Mouse (Mus musculus) kidney, adult 18-20 months (tissue): ENCODE measurements around the gene 4931428L18Rik.

ENCODE experiments used
- DNase-seq: peaks from one replicate; pipeline ENCODE4 v3.0.0; 2021

4931428L18Rik gene

DNA sequence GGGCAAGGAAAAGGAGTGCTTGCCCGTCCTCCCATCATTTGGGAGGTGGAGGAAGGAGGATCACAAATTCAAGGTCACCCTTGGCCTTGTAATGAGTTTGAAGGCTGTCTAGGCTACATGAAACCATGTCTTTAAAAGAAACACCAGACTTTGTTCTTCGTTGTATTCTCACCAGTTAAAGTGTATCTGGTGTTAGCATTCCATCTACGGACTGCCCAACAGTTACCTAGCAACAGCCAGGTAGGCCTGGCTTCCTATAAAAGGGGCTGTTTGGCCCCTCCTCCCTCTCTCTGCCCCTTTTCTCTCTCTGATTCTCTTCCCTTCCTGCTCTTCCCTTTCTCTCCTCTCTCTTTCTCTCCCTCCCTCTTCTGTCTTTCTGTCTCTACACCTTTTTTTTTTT lies 71.9 kb downstream of the 4931428L18Rik start:
- no peak for DNase-seq

DNA sequence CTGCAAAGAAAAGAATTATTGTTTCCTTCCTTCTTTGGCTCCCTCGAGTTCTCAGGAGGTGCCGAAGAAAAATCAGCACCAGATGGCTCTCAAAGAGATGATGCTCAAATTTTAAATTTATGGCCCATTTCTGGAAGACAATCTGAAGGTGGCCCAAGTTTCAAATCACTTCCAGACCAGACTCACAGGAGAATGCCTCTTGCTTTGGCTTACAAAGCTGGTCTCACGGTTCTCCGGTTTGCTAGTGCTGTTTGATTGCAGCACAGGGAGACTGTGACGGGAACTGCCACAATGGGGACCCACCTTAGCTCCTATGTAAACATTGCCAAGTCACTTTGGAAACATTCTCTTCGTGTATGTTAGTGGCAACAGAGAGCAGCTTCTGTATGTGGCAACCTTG lies 72.8 kb downstream of the 4931428L18Rik start:
- no peak for DNase-seq

DNA sequence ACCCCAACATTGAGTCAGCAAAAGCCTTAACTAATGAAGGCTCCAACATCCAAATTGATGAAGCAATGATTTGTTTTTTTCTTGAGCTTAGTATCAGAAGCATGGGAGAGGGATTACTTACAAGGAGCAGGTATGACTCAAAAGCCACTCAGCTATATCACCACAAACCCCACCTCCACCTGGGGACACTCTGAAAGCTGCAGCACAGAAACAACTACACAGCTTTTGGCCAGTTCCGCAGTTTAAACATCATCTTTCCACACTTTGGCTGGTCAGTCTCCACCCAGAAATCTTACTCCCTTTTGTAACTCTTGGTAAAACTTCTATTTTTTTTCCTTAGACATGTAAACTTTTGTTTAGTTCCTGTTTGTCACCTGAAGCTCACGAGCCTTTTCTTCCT lies 78.9 kb downstream of the 4931428L18Rik start:
- DNase-seq = no peak

DNA sequence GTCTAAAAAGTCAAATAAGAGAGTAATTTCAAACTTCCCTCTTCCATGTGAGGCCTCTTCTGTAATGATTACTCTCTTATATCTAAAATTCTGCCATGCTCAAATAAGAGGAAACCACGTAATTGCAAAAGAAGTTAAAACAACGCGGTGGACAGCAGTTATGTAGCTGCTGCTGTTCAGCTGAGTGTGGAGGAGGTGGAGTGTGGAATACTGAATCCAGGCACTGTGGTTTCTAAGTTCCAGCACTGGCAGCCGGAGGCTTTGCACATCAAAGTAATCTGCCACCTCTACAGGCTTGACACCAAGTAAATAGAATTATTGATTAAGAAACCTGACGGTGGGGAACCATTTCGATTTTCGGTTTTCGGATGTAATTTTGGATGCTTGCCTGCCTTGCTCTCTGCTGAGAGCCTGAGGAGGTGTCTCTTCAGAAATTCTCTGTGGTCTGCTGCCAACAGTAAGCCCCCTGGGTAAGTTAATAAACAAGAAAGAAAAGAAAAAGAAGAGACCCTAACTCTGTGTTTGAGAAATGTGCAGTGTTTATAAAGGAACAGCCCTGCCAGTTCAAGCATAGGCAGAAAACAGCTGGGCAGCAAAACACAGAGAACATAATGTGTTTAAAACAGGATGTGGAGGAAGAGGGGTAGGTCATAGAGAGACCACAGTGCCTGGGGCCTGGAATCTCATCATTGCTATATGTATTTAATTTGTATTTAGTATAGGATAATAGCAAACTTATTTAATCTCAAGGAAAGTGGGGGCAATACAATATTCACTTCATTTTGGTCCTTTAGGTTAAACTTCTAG lies 80.0 kb downstream of the 4931428L18Rik start:
- DNase-seq = no peak

DNA sequence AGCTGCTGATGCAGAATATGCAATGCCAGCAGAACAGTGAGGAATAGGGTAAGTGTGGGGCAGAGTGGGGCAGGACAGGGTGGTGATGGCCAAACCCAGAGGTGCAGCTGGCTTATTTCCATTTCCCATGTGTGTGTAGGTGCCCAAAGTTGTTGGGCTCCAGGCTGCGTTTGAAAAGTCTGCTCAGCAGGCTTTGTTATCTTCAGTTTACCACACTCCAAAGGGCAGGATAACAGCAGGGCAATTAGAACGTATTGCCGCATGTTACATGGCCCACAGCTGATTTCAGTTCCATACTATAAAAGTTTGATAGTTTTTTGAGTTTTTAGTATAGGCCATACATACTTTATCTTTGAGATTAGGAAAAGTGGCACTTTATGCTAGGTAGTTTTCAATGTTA lies 84.1 kb downstream of the 4931428L18Rik start:
- no peak for DNase-seq

DNA sequence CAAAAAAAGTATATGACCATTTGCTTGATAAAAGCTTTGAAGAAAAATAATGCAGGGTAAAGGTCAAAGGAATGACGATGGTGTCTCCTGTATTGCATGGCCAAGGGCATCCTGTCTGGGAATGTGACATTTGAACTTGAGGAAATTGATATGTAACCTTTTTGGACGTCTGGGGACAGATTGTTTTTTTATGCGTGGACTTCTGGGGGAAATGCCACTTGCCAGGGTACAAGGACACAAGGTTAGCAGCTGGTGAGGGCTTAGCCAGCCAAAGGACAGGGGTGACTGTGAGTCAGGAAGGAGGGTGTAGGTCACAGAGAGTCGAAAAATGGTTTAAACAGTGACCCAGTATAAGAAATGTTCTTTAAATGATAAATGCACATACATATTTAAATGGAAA lies 109.0 kb downstream of the 4931428L18Rik start:
- DNase-seq = no peak

DNA sequence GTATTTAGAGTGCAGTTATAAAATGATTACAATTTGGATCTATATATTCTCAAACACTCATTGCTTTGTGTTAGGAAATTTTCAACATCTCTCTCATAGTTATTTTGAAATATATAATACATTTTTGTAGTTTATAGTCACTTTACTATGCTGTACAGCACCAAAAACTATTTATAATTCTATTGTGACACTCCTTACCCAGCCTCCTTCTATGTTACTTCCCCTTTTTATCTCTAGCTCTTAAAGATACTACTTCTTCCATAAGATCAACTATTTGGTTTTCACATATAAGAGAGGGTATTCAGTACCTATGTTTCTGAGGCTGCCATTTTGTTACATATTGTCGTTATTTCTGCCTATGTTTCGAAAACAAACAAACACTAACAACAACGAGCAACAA lies 114.5 kb downstream of the 4931428L18Rik start:
- no peak for DNase-seq

DNA sequence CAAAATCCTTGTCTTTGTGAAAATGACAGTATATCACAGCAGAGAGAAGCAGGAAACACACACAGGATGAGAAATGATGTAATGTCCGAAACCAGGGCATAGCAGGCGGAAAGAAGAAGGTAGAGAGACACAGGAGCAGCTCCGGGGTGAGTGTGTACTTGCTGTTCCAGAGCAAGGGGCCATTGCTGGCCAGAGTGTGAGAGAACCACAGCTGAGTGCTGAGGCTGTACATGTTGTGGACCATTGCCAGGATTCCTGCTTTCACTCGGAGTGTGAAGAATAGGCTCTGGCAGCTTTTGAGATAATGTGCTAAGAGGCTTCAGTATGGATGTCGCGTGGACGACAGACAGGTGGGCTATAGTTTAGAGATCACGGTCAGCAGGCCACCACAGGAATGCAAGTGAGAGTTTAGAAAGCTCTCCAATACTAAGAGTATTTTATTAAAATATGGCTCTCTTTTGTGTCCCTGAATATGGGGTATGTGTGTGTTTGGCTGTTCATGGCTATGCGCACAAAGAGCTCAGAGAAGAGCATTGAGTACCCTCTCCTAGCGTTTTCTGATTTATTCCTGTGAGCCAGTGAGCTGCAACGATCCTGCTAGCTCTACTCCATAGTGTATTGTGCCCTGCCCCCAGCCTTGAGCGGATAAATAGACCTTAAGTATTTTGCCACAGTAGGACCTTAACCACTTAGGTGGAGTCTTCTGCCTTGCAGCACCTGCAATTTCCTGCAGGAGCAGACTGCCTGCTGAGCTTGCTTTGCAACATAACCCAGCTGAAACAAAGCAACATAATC lies 119.4 kb downstream of the 4931428L18Rik start:
- no peak for DNase-seq

DNA sequence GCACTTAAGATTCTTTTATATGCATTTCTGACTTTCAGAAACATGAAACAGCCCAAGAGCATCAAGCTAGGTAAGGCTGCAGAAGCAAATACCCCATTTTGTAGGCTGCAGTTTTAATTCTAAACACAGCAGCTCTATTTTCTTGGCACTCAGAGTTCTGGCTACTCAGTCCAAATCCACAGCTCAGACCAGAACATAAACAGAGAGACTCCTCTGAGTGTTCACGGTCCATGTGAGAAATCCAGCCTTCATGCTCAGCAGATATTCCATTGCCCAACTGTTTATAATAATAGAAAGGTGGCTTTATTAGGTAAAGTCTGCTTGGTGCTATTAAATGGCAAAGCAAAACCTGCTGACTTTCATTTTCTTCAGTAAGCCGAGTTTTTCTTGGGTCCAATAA lies 120.2 kb downstream of the 4931428L18Rik start:
- no peak for DNase-seq

DNA sequence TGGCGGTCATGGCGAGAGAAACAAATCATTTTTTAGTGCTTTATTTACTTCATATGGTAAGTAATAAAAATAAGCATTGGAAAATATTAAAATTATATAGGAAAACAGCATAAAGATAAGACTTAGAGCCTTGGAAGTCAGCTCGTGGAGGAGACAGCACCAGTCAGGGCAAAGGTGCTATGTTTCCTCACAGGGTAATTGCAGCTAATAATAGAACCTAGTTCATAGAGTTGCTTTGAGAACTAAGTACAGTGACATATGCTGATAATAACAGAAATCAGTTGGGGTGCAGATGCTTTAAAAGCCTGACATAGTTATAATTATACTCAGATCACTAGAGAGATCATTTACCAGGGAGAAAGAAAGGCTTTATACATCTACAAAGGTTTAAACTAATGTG lies 125.3 kb downstream of the 4931428L18Rik start:
- DNase-seq = no peak

DNA sequence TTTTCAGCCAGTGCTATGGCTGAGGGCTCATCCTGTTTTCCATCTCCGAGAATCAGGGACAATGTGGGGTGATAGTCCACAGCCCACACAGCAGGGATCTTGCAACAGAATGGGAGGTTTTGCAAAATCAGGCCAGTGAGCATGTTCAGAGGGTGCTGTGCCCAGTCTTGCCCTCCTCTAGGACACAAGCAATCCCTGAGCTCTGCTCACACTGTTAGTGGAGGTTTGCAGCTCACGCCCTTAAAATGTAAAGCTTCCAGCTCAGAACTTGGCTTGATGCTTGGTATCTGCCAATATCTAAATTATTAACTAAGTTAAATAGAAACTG lies 126.1 kb downstream of the 4931428L18Rik start:
- no peak for DNase-seq

DNA sequence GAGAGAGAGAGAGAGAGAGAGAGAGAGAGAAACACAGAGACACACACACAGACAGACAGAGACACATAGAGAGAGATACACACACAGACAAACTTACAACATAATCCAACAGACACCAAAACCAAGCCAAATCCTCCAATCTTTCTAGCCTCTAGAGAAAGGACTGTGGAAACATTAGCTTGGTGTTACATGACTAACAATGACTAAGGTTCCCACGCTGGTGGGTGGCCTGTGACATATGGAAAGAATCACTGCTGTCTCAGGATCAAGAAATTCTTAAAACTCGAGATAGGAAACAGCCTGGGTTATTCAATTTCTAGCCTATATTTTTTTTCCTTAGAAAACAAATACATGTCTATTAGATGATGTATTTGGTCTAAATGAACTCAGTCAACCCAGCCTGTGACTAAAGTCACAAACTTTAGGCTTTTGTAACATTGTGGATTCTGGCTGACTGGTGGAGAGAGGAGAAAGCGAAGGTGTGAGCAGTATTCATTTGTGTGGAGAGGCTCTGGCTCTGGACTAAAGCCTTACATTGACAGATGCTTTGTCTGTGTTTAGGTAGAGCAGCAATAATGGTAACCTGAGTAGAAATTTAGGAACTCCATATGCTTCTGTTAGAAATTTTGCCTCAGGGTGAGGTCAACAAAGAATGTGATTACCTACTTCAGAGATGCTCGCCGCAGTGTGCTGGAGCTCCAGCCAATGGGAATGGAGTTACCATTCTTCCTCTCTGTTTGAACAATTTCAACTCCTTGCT lies 126.6 kb downstream of the 4931428L18Rik start:
- DNase-seq = no peak

DNA sequence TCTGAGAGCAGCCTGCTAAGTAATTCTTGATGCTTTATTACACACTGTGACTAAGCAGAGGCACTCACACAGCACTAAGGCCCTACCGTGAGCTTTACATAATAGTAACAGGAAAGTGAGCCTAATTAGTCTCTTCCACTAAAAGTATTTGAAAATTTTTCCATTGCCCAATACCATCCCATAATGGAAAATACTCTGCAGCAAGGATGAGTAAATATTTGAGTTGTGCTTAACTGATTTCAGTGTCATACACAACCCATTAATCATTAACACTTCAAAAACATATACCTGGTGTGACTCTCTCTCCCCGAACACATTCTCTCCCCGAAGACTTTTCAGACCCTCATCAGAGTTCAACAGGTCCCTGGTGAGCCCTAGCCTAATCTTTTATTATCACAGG lies 127.7 kb downstream of the 4931428L18Rik start:
- no peak for DNase-seq

DNA sequence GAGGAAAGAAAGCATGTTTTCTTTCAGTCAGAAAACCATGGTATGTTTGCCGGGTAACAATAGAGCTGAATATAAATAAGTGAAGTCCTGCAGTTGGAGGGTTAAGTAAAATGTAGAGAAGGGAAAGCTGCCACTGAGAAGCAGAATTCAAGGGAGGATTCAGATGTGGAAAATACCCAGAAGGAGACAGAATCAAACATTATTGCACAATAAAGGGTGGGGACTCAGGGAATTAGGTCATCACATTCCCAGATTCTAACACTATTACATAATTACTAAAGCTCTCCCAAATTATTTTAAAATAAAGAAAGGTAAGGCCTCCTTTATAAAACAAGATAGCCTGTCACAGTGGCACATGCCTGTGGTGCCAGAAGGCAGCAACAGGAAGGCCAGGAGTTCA lies 128.5 kb downstream of the 4931428L18Rik start:
- DNase-seq = no peak

DNA sequence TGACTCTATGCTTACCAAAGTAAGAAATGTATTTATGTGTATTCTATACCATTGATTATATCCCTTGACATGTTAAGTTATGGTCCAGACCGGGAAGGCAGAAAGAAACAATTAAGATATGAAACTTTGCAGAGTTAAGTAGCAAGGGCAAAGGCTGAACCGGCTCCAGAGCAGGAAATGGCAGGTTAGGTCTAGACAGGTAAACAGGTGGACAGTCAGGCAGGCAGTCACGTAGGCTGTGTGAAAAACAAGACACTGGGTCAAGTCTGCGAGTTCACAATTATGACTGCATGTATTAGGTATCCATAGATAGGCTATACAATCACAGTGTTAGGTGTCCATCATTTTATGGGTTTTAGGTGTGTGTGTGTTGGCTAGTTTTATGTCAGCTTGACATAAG lies 133.8 kb downstream of the 4931428L18Rik start:
- DNase-seq = no peak

DNA sequence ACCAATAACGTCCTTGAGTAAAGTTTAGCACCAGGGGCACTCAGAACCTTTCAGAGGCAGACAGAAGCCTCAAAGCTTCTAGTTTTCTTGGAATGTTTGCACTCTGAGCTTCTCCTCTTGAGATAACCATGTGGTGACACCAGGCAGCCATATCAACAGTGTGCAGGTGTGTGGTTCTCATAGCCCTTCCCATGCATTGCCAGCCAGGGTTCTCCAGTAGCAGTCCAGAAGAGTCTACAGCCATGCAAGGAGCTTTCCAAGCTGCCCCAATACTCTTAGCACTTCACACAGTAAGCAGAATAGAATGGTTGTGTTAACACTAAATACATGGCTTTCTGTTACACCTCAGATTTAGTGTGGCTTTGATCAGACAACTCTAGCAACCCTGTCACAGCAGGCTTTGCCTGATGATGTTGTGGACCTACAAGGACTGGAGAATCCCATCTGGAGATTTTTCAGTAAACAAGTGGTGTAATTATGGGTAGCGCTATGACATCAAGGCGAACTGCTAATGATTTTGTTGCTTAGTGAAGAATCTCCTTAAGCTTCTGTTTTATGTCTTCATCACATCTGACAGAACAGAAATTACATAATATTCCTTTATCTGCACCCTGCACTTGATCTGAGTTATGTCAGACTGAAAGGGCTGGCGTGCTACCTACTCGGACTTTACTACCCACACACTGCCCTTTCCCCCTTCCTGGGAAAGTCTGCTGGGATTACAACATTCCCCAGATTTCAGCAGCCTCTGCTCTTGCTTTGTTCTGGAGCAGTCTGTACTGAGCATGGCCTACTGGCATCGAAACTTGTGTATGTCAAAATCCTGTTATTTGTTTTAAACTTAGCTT lies 149.7 kb downstream of the 4931428L18Rik start:
- DNase-seq = no peak

DNA sequence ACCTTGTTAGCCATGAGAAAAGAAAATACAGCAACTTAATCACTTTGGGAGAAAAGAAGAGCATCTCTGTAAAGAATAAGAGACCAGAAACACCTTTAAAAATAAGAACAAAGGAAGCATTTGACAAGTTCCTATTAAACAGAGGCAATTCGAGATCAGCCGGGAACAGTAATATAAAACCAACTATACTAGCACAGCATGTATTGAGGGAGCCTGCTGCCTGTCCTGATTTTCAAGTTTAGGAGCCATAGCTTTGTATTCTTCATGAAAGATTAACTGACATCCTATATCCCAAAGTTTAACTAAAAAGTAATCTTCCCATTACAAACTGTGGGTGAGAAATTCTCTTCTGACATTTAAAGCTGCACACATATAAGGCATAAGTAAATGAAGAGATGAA lies 151.3 kb downstream of the 4931428L18Rik start:
- DNase-seq = no peak

DNA sequence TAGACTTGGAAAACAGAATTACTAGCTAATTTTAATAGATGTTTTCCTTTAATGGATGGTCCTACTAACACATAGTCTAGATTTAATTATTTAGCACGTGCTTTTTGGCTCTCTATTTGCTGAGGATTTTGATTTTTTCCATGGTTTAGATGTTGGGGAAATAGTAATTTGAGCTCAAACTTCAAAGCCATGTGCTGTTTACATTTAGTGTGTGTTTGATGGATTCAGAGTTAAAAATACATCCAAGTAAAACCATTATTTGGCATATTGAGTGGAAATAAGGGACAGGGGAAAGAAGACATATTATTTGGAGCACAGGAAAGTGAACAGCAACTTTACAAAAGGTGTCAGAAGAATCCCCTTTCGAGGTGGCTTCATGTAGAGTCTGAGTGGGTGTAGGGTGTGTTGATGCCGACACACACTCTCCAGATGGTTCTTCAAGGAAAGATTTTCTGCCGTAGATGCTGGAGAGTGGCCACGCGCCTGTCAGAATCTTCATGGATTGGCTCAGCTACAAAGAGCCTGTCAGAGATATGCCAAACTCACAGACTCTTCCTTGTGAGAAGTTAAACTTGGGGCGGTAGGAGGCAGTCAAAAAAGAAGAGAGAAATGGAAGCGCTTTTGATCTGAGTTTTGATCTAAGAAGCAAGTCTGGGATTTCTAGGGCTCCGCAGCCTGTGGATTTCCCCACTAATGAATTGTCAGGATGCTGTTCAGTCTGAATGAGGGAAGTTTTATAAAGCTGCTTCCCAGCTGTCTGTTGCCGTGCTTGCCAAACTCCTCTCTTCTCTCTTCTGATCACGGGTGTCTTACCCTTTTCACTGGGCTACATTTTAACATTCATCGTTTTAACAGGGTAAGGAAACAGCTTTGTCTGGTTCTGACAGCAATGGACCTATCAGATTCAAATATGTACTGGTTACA lies 157.4 kb downstream of the 4931428L18Rik start:
- no peak for DNase-seq

DNA sequence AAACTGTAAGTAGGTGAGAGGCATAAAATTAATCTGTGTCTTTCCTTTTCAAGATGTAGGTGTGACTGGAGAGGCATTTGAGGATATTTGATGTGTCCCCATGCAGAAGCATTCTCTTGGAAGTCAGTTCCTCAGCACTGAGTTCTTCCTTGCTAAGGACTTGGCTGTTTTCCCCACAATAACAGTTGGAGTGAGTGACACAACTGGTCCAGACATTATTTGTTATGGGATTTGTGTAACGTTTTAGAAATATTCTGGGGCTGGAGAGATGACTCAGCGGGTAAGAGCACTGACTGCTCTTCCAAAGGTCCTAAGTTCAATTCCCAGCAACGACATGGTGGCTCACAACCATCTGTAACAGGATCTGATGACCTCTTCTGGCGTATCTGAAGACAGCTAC lies 162.7 kb downstream of the 4931428L18Rik start:
- no peak for DNase-seq

DNA sequence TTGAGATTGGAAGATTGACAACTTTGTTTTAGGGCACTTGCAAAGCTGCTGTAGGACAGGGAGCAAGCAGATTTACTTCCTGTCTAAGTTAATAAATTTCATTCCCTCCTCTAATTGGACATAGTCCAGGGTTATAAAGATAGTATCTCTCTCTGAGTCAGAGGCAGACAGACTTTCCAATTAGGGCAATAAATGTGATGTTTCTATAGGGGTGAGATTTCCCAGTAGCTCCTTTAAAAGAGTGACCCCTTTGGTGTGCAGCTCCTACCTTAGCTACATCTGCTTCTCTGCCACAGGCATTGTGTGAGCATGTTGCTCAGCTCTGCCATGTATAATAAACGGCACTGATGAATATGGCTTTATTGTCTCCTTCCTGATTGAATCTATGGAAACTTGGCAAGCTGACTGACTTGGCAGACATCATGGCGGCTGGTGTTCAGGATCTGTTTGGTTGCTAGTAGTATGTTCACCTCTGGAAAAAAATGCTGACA lies 163.6 kb downstream of the 4931428L18Rik start:
- no peak for DNase-seq

DNA sequence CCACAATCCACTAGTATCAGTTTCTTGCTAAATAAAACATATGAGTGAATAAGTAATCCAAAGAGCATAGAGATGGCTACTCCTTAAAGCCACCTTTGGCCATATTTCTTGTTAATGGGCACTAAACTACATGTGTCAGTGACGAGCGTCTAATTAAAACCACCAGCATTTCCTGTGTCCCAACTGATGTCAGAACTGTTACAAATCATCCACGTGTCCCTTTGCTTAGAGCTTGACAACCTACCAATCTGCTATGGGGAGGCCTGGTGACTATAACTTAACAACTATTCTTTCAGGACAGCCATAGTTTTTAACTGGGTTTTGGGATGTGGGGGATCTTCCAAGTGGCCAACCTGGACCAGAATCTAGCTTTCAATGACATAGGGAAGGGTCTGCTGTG lies 164.3 kb downstream of the 4931428L18Rik start:
- no peak for DNase-seq
